Mouse (Mus musculus): ENCODE measurements around the gene Grifin. TPM values are rescaled to one million over a fixed set of nuclear protein-coding genes. Genes with fewer than 3 reads are reported as not detected.

Gene Grifin
- polyA plus RNA-seq, 1 experiment from 2014 or later: not detected

- H3K27me3 ChIP-seq (ENCODE audit: control insufficient read depth, insufficient read depth, low read length): peaks cover 2% of the 10 kb centered on the region
- under 1% methylated on average over 17 of the region's 17 CpGs for WGBS
- DNase-seq (ENCODE audit: low spot score) (peak; percentile 65), ATAC-seq (replicated peaks; ENCODE audit: low FRiP score) (no peak)
- H3K4me1 ChIP-seq (replicated peaks; ENCODE audit: control insufficient read depth, insufficient read depth, low read length): peaks cover 41% of the 10 kb centered on the region
- no peaks in the 10 kb centered on the region for H3K9me3 ChIP-seq (ENCODE audit: control insufficient read depth, low read length)
- H3K4me3 ChIP-seq (ENCODE audit: low read depth, low read length): peak overlapping the region; percentile 82
- H3K36me3 ChIP-seq (ENCODE audit: control insufficient read depth, insufficient read depth, low read length): no peaks in the 10 kb centered on the region; the same call in 1 of the 2 replicates
- peak overlapping the region; percentile 99 for H3K27ac ChIP-seq (ENCODE audit: low read depth, low read length)
- H3K9ac ChIP-seq (ENCODE audit: low read length): peak overlapping the region; percentile 94
- H3K4me2 ChIP-seq (ENCODE audit: low read depth, low read length, severe bottlenecking): peak overlapping the region; percentile 81
These were observed 43.2 kb upstream of the Grifin start for GRCm38 (mm10) chr5:140607836-140608633.

DNA sequence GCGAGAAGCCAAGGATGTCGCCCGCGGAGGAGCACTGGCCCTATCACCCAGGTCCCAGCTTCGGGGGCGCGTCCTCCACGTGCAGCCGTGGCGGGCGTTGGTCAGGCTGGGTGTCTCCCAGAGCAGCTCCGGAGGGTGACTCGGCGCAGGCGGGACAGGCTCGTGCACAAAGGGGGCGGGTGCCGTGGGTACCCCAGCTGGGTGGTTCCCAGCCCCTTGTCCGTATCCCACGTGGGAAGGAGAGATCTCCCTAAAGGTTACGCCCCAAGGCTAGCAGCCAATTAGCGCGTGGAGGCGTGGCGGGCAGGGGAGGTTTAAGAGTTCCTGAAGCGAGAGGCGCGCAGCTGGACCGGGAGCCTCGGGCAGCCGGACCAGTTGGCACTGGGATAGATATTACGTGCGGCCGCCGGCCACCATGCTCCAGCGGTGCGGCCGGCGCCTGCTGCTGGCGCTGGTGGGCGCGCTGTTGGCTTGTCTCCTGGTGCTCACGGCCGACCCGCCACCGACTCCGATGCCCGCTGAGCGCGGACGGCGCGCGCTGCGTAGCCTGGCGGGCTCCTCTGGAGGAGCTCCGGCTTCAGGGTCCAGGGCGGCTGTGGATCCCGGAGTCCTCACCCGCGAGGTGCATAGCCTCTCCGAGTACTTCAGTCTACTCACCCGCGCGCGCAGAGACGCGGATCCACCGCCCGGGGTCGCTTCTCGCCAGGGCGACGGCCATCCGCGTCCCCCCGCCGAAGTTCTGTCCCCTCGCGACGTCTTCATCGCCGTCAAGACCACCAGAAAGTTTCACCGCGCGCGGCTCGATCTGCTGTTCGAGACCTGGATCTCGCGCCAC is 42.3 kb upstream of the Grifin start, which contains the start of gene Lfng:
Gene Lfng (plus strand): TSS at position 320 of the 835 bp plus-strand sequence.
- no peaks in the 10 kb centered on the region for H3K36me3 ChIP-seq (ENCODE audit: control insufficient read depth, insufficient read depth, low read length)

GRCm38 (mm10) chr5:140606386-140606785 is 41.5 kb upstream of the Grifin start:
- H3K27me3 ChIP-seq (ENCODE audit: control insufficient read depth, insufficient read depth, low read length): peaks cover 2% of the 10 kb centered on the region
- H3K9ac ChIP-seq (ENCODE audit: low read length): peak overlapping the region; percentile 48
- peaks cover 27% of the 10 kb centered on the region for H3K4me1 ChIP-seq (replicated peaks; ENCODE audit: control insufficient read depth, insufficient read depth, low read length)
- H3K4me3 ChIP-seq (ENCODE audit: low read depth, low read length): peak overlapping the region; percentile 82
- ATAC-seq (replicated peaks; ENCODE audit: low FRiP score): no peak
- H3K36me3 ChIP-seq (ENCODE audit: control insufficient read depth, insufficient read depth, low read length): no peaks in the 10 kb centered on the region
- WGBS: 0% methylated on average over 23 of the region's 23 CpGs
- H3K9me3 ChIP-seq (ENCODE audit: control insufficient read depth, low read length): no peaks in the 10 kb centered on the region
- H3K4me2 ChIP-seq (ENCODE audit: low read depth, low read length, severe bottlenecking): peak overlapping the region; percentile 81
- H3K27ac ChIP-seq (ENCODE audit: low read depth, low read length): no peak overlapping the region
- DNase-seq (ENCODE audit: low spot score): no peak

More for the DNA sequence above, 42.3 kb upstream of the Grifin start, which contains the start of gene Lfng:
- Histone ChIP-seq H3K27me3 (ENCODE audit: control insufficient read depth, insufficient read depth, low read length) (peaks cover 2% of the 10 kb centered on the region), H3K4me2 (ENCODE audit: low read depth, low read length, severe bottlenecking) (peak within 1 kb of the TSS; percentile 81), H3K9ac (ENCODE audit: low read length) (peak within 1 kb of the TSS; percentile 94), H3K9me3 (ENCODE audit: control insufficient read depth, low read length) (no peaks in the 10 kb centered on the region), H3K27ac (ENCODE audit: low read depth, low read length) (peak within 1 kb of the TSS; percentile 99), H3K4me3 (ENCODE audit: low read depth, low read length) (peak within 1 kb of the TSS; percentile 82), H3K4me1 (replicated peaks; ENCODE audit: control insufficient read depth, insufficient read depth, low read length) (peaks cover 36% of the 10 kb centered on the region)
- peak; percentile 97 for DNase-seq (ENCODE audit: low spot score)
- under 1% methylated on average over 90 of the region's 91 CpGs for WGBS
- ATAC-seq (replicated peaks; ENCODE audit: low FRiP score): peak; percentile 64

- Histone ChIP-seq H3K4me2 (ENCODE audit: low read depth, low read length, severe bottlenecking) (no peak overlapping the region), H3K4me1 (replicated peaks; ENCODE audit: control insufficient read depth, insufficient read depth, low read length) (peaks cover 17% of the 10 kb centered on the region), H3K4me3 (ENCODE audit: low read depth, low read length) (no peak overlapping the region), H3K9me3 (ENCODE audit: control insufficient read depth, low read length) (no peaks in the 10 kb centered on the region), H3K9ac (ENCODE audit: low read length) (no peak overlapping the region), H3K27ac (ENCODE audit: low read depth, low read length) (no peak overlapping the region), H3K27me3 (ENCODE audit: control insufficient read depth, insufficient read depth, low read length) (peaks cover 2% of the 10 kb centered on the region), H3K36me3 (ENCODE audit: control insufficient read depth, insufficient read depth, low read length) (no peaks in the 10 kb centered on the region)
- ATAC-seq (replicated peaks; ENCODE audit: low FRiP score) (no peak), DNase-seq (ENCODE audit: low spot score) (no peak)
- WGBS: 26% methylated on average over 3 of the region's 3 CpGs
These were observed 40.4 kb upstream of the Grifin start for GRCm38 (mm10) chr5:140605228-140605627.

- peaks cover 2% of the 10 kb centered on the region for H3K27me3 ChIP-seq (ENCODE audit: control insufficient read depth, insufficient read depth, low read length)
- no peak overlapping the region for H3K4me3 ChIP-seq (ENCODE audit: low read depth, low read length)
- H3K27ac ChIP-seq (ENCODE audit: low read depth, low read length): no peak overlapping the region
- H3K9me3 ChIP-seq (ENCODE audit: control insufficient read depth, low read length): no peaks in the 10 kb centered on the region
- no peak overlapping the region for H3K4me2 ChIP-seq (ENCODE audit: low read depth, low read length, severe bottlenecking)
- H3K4me1 ChIP-seq (replicated peaks; ENCODE audit: control insufficient read depth, insufficient read depth, low read length): peaks cover 12% of the 10 kb centered on the region
- DNase-seq (ENCODE audit: low spot score) (no peak), ATAC-seq (replicated peaks; ENCODE audit: low FRiP score) (no peak)
- no peaks in the 10 kb centered on the region for H3K36me3 ChIP-seq (ENCODE audit: control insufficient read depth, insufficient read depth, low read length)
- 86% methylated on average over 8 of the region's 8 CpGs for WGBS
- H3K9ac ChIP-seq (ENCODE audit: low read length): no peak overlapping the region
These were observed 39.5 kb upstream of the Grifin start for GRCm38 (mm10) chr5:140604386-140604785.

GRCm38 (mm10) chr5:140602540-140602939 is 37.7 kb upstream of the Grifin start:
- ATAC-seq (replicated peaks; ENCODE audit: low FRiP score) (no peak), DNase-seq (ENCODE audit: low spot score) (no peak)
- Histone ChIP-seq H3K36me3 (ENCODE audit: control insufficient read depth, insufficient read depth, low read length) (no peaks in the 10 kb centered on the region), H3K27ac (ENCODE audit: low read depth, low read length) (no peak overlapping the region), H3K27me3 (ENCODE audit: control insufficient read depth, insufficient read depth, low read length) (peaks cover 2% of the 10 kb centered on the region), H3K4me3 (ENCODE audit: low read depth, low read length) (no peak overlapping the region), H3K9me3 (ENCODE audit: control insufficient read depth, low read length) (no peaks in the 10 kb centered on the region), H3K9ac (ENCODE audit: low read length) (no peak overlapping the region), H3K4me2 (ENCODE audit: low read depth, low read length, severe bottlenecking) (no peak overlapping the region), H3K4me1 (replicated peaks; ENCODE audit: control insufficient read depth, insufficient read depth, low read length) (peaks cover 11% of the 10 kb centered on the region)
- 66% methylated on average over 2 of the region's 2 CpGs for WGBS

- H3K4me1 ChIP-seq (replicated peaks; ENCODE audit: control insufficient read depth, insufficient read depth, low read length): peaks cover 10% of the 10 kb centered on the region
- ATAC-seq (replicated peaks; ENCODE audit: low FRiP score): no peak
These were observed 36.8 kb upstream of the Grifin start for GRCm38 (mm10) chr5:140601712-140602111.

GRCm38 (mm10) chr5:140599939-140600338 is 35.1 kb upstream of the Grifin start:
- H3K27ac ChIP-seq (ENCODE audit: low read depth, low read length): no peak overlapping the region
- no peaks in the 10 kb centered on the region for H3K4me1 ChIP-seq (replicated peaks; ENCODE audit: control insufficient read depth, insufficient read depth, low read length)
- no peak overlapping the region for H3K4me2 ChIP-seq (ENCODE audit: low read depth, low read length, severe bottlenecking)
- no peaks in the 10 kb centered on the region for H3K9me3 ChIP-seq (ENCODE audit: control insufficient read depth, low read length)
- no peak overlapping the region for H3K4me3 ChIP-seq (ENCODE audit: low read depth, low read length)
- DNase-seq (ENCODE audit: low spot score) (no peak), ATAC-seq (replicated peaks; ENCODE audit: low FRiP score) (no peak)
- H3K36me3 ChIP-seq (ENCODE audit: control insufficient read depth, insufficient read depth, low read length): no peaks in the 10 kb centered on the region
- H3K27me3 ChIP-seq (ENCODE audit: control insufficient read depth, insufficient read depth, low read length): no peaks in the 10 kb centered on the region
- WGBS: 73% methylated on average over 5 of the region's 5 CpGs
- no peak overlapping the region for H3K9ac ChIP-seq (ENCODE audit: low read length)

More at GRCm38 (mm10) chr5:140601712-140602111, 36.8 kb upstream of the Grifin start:
- H3K27me3 ChIP-seq (ENCODE audit: control insufficient read depth, insufficient read depth, low read length): peaks cover 2% of the 10 kb centered on the region
- no peak for DNase-seq (ENCODE audit: low spot score)
- H3K36me3 ChIP-seq (ENCODE audit: control insufficient read depth, insufficient read depth, low read length): no peaks in the 10 kb centered on the region
- no peak overlapping the region for H3K9ac ChIP-seq (ENCODE audit: low read length)
- WGBS: 84% methylated on average over 12 of the region's 12 CpGs
- H3K4me2 ChIP-seq (ENCODE audit: low read depth, low read length, severe bottlenecking): no peak overlapping the region
- no peaks in the 10 kb centered on the region for H3K9me3 ChIP-seq (ENCODE audit: control insufficient read depth, low read length)
- no peak overlapping the region for H3K4me3 ChIP-seq (ENCODE audit: low read depth, low read length)
- no peak overlapping the region for H3K27ac ChIP-seq (ENCODE audit: low read depth, low read length)
